Mouse (Mus musculus): ENCODE measurements around the gene Gm7137.
"Not testable (repeated sequence)": the region's sequence is repeated elsewhere in the genome, so short reads cannot be mapped to it uniquely, and the experiment has no call there.

Gene Gm7137

GRCm38 (mm10) chr10:77787876-77788275 lies at the start of gene Gm7137:
Gene Gm7137, minus strand, starts transcription at chr10:77788200.
- not testable (repeated sequence) for TF ChIP-seq GATA4 (IDR thresholded peaks at IDR 0.05; ENCODE audit: insufficient replicate concordance, low read length)

GRCm38 (mm10) chr10:77835647-77836046 lies 47.6 kb upstream of the Gm7137 start, which contains the start of gene Krtap10-10:
Gene Krtap10-10, plus strand, starts transcription at chr10:77835947.
- no peak for TF ChIP-seq GATA4 (IDR thresholded peaks at IDR 0.05; ENCODE audit: insufficient replicate concordance, low read length)

GRCm38 (mm10) chr10:77826951-77827350 lies 39.0 kb upstream of the Gm7137 start, which contains the start of gene Krtap10-4:
Gene Krtap10-4, minus strand, starts transcription at chr10:77827095.
- TF ChIP-seq GATA4 (IDR thresholded peaks at IDR 0.05; ENCODE audit: insufficient replicate concordance, low read length), result no peak

GRCm38 (mm10) chr10:77819203-77819602 lies 31.2 kb upstream of the Gm7137 start:
- no peak for TF ChIP-seq GATA4 (IDR thresholded peaks at IDR 0.05; ENCODE audit: insufficient replicate concordance, low read length)

GRCm38 (mm10) chr10:77818523-77818922 lies 30.5 kb upstream of the Gm7137 start:
- TF ChIP-seq GATA4 (IDR thresholded peaks at IDR 0.05; ENCODE audit: insufficient replicate concordance, low read length), result no peak

GRCm38 (mm10) chr10:77815514-77815913 lies 27.5 kb upstream of the Gm7137 start:
- TF ChIP-seq GATA4 (IDR thresholded peaks at IDR 0.05; ENCODE audit: insufficient replicate concordance, low read length), result no peak

GRCm38 (mm10) chr10:77814382-77814781 lies 26.4 kb upstream of the Gm7137 start, which contains the start of gene Gm2696:
Gene Gm2696, plus strand, starts transcription at chr10:77814682.
- no peak for TF ChIP-seq GATA4 (IDR thresholded peaks at IDR 0.05; ENCODE audit: insufficient replicate concordance, low read length)

GRCm38 (mm10) chr10:77811743-77812142 lies 23.7 kb upstream of the Gm7137 start, which contains the start of gene Gm9507:
Gene Gm9507, minus strand, starts transcription at chr10:77811843.
- TF ChIP-seq GATA4 (IDR thresholded peaks at IDR 0.05; ENCODE audit: insufficient replicate concordance, low read length), result no peak

- no peak for TF ChIP-seq GATA4 (IDR thresholded peaks at IDR 0.05; ENCODE audit: insufficient replicate concordance, low read length)
Observed at GRCm38 (mm10) chr10:77804095-77804494, 16.1 kb upstream of the Gm7137 start.

- TF ChIP-seq GATA4 (IDR thresholded peaks at IDR 0.05; ENCODE audit: insufficient replicate concordance, low read length), result no peak
Observed at GRCm38 (mm10) chr10:77798921-77799508, 11.0 kb upstream of the Gm7137 start, which contains the start of gene Gm19668. Gene Gm19668, minus strand, starts transcription at chr10:77799133.

- no peak for TF ChIP-seq GATA4 (IDR thresholded peaks at IDR 0.05; ENCODE audit: insufficient replicate concordance, low read length)
Observed at GRCm38 (mm10) chr10:77797677-77798076, 9.7 kb upstream of the Gm7137 start.

GRCm38 (mm10) chr10:77794976-77795375 lies 7.0 kb upstream of the Gm7137 start, which contains the start of gene Gm9639:
Gene Gm9639, minus strand, starts transcription at chr10:77795076.
- TF ChIP-seq GATA4 (IDR thresholded peaks at IDR 0.05; ENCODE audit: insufficient replicate concordance, low read length), result no peak

GRCm38 (mm10) chr10:77788621-77789020 lies 621 bp upstream of the Gm7137 start:
- no peak for TF ChIP-seq GATA4 (IDR thresholded peaks at IDR 0.05; ENCODE audit: insufficient replicate concordance, low read length)

GRCm38 (mm10) chr10:77782442-77782841 lies 5.6 kb downstream of the Gm7137 start, which contains the start of gene Gm3250:
Gene Gm3250, minus strand, starts transcription at chr10:77782542.
- not testable (repeated sequence) for TF ChIP-seq GATA4 (IDR thresholded peaks at IDR 0.05; ENCODE audit: insufficient replicate concordance, low read length)

- not testable (repeated sequence) for TF ChIP-seq GATA4 (IDR thresholded peaks at IDR 0.05; ENCODE audit: insufficient replicate concordance, low read length)
Observed at GRCm38 (mm10) chr10:77776844-77777243, 11.2 kb downstream of the Gm7137 start, which contains the start of gene Gm7138. Gene Gm7138, minus strand, starts transcription at chr10:77776944.

GRCm38 (mm10) chr10:77771225-77771624 lies 16.8 kb downstream of the Gm7137 start, which contains the start of gene Gm3238:
Gene Gm3238, minus strand, starts transcription at chr10:77771325.
- not testable (repeated sequence) for TF ChIP-seq GATA4 (IDR thresholded peaks at IDR 0.05; ENCODE audit: insufficient replicate concordance, low read length)

Measured in liver, adult (tissue).